Mouse (Mus musculus): Measurements from ENCODE around the gene Fgfr3.

The Fgfr3 gene

DNA sequence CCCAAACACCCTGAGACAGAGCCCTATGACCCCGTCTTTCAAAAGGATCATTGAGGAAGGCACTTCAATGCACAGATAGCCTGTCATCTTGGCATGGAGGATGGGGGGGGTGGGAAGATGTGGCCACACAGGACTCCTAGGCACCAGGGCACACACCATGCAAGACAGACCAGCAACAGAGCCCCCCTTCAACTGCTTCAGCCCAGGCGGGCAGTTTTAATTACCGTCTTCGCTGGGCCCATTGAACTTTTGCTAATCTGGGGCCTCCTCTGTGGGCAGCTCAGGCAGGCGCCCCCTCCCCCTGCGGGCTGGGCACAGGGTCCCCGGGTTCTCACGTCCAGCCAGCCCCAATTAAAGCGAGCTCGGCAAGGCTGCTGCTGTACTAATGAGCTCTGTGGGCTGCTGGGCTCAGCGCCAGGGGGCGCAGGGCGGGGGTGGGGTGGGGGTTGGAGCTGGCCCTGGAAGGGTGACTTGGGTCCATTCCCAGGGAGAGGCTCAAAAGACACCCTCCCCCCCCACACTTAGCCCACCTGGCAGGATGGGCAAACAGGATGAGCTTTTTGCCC, 23.4 kb upstream of the Fgfr3 start:
- no peak for DNase-seq (ENCODE audit: low read depth, low spot score)

DNA sequence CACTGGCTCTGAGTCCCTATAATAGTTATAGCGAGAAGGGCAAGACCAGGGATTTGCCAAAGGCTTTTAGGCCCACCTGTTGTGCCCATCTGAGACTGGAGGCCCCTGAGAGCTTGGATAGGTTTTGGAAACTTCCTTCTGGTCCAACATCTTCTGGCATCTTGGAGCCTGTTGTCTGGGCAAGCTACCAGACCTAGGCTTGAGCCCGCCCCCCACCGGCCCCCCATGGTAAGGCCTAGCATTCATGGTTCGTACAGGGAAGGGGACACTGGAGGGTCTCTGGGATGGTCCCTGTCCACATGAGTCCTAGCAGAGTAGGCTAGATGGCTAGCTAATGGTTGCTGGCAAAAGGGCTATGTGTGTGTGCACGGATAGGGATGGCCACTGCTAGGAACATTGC, 22.8 kb upstream of the Fgfr3 start:
- no peak for DNase-seq (ENCODE audit: low read depth, low spot score)

DNA sequence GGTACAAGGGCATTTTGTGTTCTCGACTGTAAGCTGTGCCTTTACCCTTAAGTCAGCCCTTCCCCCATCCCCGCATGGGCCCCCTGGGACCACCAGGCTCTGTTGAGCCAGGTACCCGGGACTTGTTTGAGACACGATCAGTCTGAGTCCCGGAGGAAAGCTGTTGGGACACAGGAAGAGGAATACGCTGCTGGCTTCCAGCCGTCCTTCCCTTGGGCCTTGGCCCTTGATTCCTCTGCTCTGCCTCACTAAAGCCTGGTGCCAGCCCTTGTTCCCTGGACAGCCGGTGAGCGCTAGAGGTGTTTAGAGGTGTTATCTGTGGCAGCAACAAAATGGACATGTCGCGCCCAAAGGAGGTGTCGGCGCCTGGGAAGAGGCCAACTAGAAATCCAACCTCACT, 21.5 kb upstream of the Fgfr3 start:
- DNase-seq (ENCODE audit: low read depth, low spot score) = no peak

DNA sequence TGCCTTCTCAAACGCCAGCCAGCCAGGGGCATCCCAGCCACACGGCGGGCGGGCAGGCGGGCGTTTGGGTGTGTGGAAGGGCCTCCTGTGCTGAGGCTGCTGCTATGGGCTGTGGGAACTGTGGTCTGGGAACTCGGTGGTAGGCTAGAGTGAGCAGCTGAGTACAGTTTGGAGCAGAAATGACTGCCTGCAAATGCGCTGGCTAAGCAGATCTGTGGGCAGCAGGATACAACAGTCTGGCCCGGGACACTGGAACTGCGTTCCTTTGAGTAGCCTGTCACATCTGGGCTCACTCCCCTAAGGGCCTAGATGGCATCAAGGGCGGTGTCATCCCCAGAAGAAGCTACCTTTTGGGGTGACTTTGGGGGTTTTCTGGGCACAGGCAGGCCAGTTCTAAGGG, 19.6 kb upstream of the Fgfr3 start:
- DNase-seq (ENCODE audit: low read depth, low spot score) = no peak

DNA sequence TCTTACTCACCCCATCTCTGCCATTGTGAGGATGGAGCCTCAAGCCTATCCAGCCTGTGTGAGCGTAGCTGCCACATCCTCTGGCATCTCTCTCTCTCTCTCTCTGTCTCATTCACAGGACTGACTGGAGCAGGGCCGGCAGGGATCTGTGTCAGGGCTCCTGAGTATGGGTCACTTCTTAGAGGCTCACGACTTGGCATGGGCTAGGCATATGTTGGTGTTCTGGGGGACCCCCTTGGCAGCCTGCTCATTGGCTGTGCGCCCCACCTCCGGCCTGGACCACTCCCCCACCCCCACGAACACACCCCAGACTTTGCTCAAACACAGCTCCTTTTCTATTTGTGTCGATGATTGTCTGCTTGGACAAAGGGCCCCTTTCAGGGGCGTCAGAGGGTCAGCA, 17.5 kb upstream of the Fgfr3 start:
- no peak for DNase-seq (ENCODE audit: low read depth, low spot score)

DNA sequence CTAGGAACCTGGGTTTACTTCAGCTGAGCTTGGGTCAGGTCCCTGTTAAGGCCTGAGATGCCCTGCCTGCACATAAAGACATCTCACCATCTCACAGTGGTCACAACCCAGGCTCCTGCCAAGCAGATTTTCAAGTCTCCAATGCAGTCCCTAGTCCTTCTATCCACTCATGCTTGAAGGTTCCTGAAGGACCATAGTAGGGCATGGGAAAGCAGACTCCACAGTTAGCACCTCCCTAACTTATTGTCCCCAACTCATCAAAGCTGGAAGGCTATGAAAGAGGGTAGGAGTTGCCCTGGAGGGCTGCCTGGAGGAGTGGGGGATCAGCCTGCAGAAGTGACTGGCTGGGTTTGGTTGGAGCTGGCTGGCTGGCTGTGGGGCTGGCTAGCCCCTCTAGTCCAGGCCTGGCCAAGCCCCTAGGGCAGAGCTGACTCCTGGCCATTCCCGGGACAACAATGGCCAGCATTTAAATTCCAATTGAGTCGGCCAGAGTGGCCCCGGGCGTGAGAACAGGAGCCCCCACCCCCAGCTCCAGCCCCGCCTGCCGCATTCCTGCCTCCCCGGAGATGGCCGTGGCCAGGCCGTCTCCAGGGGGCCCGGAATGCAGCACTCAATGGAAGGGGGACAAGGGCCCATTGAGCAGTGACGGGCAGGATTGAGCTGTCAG, 16.4 kb upstream of the Fgfr3 start:
- no peak for DNase-seq (ENCODE audit: low read depth, low spot score)

DNA sequence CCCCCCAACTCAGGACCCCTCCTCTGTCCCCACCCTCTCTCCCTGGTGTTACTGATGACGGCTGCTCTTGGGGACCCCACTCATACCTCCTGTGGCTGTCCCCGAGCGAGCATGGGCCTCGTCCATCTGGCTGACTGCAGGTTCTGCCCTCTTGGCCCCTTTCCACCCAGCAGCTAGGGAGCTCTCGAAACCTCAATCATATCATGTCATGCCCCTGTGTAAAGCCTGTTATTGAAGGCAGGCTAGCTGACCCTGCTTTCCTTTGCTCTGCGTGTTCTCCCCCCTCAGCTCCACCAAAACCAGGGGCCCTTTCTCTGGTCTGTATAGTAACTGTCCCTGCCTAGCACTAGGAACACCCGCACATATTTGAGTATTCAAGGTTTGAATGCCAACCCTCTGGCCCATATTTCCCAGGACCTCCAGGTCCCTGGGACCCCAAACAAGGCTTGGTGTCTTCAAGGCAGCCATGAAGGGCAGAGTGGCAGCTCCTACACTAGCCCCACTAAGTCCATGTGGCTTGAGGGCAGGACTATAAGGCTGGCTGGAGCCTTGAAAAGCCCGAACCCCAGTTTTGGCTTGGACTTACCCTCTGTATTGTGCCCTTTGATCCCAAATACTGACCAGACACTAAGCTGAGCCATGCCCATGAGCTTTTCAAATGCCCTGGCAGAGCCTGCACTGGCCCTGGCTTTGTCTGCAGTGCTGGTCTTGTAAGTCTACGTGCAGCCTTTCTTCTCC, 15.7 kb upstream of the Fgfr3 start:
- no peak for DNase-seq (ENCODE audit: low read depth, low spot score)

DNA sequence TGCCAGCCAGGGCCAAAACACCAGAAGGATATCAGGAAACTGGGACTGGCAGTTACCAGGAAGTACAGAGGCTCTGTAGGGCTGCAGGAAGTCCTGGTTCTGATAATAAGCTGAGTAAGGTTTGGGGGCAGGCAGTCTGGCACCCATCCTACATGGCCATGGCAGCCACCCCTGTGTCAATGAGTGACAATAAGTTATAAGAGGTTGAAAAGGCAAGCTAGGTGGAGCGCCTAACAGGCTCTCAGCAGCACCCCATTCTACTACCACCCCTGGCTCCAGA, 15.2 kb upstream of the Fgfr3 start:
- DNase-seq (ENCODE audit: low read depth, low spot score) = no peak

DNA sequence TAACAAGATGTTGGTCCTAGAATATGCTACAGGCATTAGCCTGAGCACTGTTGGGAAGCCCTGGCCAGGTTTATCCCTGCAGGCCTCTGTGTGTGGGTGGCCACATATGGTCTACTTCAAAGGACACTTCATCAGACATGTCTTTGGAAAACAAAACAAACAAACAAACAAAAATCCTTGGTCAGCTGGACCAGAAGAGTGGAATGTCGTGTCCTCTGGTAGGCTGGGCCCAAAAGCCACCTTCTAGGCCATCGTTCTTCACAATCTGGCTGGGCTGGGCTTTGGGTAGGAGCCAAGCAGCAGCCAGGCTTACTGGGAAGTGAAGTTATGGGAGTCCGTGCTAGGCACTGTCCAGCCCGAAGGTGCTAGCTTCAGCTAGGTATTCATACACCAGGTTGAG, 14.3 kb upstream of the Fgfr3 start:
- DNase-seq (ENCODE audit: low read depth, low spot score) = no peak

DNA sequence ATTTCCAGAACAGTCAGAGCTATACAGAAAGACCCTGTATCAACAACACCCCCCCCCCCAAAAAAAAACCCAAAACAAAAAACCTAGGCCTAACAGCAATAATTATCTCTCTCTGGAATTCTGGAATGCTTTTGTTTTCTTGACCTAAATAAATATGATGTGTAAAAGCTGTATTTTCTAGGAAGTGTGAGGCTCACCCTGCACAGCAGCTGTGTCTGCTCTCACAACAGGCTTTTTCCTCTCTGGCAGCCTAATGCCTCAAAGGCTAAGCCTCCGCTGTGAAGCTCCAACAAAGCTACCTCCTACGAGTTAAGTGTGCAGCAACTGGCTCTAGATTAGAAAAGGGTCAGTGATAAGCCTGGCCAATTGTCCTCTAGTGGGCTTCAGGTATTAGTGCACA, 12.4 kb upstream of the Fgfr3 start:
- no peak for DNase-seq (ENCODE audit: low read depth, low spot score)

DNA sequence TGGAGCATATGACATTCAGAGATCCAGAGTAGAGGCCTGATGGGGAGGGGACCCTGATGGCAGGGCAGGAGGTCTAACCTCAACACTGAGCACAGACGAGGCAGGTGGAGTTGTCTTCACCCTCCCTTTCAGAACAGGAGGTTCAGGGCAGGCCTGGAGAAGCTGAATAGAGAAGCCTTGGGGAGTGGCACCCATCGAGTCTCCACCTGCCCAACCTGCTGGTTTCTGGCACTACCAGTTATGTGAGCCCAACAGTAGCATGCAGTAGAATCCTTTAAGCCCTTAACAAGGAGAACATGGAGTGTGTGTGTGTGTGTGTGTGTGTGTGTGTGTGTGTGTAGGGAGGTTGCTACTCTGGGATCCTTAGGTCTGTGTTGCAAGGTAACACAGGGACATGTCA, 8.9 kb upstream of the Fgfr3 start:
- DNase-seq (ENCODE audit: low read depth, low spot score) = no peak

DNA sequence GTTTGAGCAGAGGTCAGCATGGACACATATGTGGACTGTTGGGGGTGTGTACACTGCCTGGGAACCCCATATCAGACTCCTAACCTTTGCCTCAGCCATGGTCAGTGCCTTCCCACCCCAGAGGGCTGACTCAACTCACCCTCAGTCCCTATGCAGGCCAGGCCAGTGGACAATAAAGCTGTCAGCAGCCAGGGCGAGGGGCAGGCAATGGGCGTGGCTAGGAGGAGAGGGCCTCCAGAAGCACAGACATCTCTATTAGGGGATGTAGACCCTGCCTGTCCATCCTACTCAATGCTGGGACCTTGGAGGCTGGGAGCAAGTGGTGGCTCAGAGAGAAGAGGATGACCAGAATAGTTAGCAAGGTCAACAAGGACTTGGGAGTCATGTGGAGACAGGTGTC, 6.3 kb upstream of the Fgfr3 start:
- DNase-seq (ENCODE audit: low read depth, low spot score) = no peak

DNA sequence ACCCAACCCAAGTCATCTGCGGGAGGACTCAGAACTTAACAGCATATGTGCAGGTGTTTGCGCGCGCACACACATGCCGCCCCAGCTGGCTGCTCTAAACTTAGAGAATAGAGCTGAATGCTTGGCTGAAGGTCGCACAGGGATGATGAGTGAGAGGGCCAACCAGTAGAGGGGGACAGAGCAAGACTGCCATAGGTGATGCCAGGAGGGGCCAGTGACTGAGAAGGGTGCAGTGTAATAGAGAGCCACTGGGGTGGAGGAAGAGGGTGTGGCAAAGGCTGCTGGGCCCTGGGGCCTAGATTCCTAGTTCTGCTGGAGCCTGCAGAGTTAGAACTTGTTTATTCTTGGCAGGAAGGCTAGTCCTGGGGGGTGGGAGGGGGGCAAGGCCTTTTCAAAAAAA, 5.0 kb upstream of the Fgfr3 start:
- DNase-seq (ENCODE audit: low read depth, low spot score) = no peak

DNA sequence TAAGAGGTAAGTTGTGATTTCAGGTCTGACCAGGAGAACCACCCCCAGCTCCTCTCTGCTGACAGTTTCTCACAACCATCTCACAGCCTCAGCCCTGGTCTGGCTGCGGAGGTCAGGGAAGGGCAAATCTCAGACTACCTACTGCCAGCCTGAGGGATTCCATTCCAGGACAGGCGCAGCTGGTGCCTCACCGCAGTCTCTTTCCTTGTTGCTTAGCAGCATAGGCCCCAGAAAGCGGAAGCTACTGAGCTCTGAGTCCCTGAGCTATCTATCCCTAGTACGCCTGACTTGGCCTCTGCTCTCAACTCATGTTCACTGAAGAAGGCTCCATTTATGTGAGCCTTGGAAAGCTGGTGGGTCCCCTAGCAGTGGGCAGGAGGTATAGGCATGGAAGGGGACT, 3.0 kb upstream of the Fgfr3 start:
- DNase-seq (ENCODE audit: low read depth, low spot score) = no peak

DNA sequence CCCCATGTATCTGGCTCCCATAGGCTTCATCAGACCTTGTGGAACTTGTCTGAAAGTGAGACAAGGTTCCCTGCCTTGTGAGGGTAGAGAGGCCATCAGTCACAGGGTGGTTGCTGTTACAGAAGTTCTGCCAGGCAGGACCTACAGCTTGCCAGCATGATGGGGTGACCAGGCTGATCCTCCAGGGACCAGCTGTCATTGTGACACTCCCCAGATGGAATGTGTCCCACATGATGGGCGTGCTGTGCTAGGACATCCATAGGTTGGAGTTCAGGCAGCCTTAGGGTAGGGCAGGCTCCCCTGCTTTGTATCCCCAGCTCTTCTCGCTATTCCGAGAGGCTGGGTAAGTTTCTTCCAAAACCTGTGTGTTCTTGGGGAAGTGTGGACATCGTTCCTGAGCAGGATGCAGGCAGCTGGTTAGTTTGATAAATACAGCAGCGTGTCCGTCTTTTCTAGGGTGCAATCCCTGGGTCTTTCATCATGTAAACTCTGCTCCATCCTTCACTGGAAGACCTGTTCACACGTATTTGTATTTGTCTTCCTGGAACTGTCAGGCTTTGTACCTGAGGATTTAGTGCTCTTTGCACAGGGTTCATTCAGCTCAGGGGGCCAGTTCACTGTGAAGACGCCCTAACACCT, 503 bp upstream of the Fgfr3 start:
- no peak for DNase-seq (ENCODE audit: low read depth, low spot score)

DNA sequence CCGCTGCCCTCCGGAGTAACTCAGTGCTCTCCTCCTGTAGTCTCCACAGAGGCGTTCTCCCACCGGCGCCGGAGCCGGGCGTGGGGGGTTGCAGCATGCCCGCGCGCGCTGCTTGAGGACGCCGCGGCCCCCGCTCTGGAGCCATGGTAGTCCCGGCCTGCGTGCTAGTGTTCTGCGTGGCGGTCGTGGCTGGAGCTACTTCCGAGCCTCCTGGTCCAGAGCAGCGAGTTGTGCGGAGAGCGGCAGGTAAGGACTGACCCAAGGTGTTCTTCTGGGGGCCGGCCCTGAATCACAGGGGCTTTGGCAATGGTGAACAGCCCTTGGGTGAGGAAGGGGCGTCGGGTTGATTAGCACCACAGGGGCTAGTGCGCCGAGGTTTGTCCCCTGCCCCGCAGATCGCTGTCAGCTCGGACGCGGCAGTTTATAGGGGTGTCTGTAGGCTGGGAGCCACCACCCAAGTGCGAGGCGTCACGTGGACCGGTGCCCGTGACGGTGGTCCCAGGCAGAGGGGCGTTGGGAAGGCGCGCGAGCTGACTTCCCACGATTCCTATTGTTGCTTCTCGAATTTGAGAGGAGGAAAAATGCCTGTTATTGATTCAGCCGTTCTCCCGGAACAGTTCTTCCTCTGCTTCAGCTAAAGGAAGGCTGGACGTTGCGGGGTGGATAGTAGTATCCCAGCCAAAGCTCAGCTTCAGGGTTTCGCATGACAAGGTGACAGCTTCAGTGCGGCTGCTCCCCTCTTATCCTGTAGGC, 968 bp downstream of the Fgfr3 start:
- no peak for DNase-seq (ENCODE audit: low read depth, low spot score)

DNA sequence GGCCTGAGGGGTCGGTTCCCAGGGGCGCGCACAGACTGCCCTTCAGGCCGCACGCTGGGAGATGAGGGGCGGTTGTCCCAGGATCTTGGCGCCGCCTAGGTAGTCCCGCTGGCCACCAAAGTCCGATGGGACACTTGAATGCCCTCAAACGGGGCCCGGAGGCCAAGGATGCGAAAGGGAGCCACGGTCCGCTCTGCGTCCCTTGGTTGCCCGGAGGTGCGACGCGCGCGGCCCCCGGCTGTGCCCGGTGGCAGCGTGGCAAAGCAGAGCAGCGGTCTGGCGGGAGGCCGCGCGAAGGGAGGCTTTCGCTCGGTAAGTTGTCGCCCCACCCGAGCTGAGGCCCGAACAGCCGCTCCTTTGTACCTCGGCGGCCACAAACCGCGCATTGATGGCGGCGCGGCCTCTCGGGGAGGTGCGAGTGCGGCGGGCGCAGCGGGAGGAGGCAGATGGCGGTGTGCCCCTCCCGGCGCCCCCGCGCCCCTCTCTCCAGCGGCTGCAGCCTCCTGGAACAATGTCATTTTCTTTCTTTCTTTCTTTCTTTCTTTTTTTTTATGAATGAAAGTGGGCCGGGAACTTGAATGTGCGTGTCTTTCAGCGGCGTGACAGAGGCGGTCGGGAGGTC, 1.7 kb downstream of the Fgfr3 start:
- no peak for DNase-seq (ENCODE audit: low read depth, low spot score)

DNA sequence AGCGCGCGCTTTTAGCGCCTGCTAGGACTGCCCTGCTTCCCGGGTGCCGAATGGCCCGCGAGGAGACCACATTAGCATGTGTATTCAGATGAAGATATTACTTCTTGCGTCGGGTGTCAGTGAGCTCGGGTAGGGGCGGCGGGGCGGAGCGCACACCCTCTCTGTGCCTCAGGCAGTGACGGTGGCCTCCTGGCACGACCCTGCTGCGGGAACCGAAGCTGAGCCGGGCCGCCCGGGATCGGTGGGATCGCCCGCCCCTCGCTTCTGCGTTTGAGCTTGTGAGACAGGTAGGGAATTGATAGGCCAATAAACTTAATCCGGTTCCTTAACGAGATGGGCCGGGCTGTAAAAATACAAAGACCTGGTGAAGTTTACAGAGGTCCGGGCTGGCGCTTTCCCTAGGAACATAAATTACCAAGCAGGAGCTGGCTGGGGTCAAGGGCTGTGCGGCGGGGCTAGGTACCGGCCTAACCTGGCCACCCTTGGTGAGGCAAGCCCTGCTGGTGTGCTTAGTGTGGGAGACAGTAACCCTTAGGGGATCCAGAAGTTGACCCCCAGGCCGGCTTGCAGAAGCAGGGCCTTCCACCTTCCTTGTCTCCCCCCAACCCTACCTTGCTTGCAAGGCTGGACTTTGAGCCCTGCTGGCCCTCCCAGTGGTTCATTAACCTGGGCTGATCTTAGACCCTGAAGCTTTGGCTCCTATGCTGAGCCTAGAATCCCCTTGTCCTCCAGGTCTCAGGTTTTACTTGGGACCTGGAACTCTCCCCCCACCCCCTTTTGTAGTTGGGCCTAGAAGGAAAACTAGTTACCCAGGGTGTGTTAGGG, 2.4 kb downstream of the Fgfr3 start:
- DNase-seq (ENCODE audit: low read depth, low spot score) = no peak

DNA sequence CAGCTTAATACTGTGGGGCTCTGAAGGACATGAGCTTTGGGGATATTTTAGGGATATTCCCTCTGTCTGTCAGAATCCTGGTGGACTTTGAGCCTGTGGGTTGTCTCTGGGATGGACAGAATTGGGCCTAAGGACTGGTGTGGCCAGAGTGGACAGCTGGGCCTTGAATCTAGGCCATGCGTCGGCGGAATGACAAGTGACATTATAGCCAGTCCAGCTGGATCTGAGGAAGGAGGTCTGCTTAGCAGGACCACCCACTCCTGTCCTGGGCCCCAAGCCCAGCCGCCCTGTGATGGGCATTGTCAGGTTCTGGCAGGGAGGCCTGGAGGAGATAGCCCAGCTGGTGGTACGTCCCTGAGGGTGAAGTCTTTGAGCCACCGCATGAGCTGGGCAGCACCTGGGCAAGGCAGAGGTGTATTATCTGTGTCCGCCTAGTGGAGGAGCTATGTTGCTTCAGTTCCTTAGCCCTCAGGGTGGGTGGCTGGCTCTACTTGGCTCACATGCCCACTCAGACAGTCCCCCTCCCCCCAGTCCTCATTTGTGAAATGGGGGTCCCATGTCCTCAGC, 4.7 kb downstream of the Fgfr3 start:
- no peak for DNase-seq (ENCODE audit: low read depth, low spot score)

DNA sequence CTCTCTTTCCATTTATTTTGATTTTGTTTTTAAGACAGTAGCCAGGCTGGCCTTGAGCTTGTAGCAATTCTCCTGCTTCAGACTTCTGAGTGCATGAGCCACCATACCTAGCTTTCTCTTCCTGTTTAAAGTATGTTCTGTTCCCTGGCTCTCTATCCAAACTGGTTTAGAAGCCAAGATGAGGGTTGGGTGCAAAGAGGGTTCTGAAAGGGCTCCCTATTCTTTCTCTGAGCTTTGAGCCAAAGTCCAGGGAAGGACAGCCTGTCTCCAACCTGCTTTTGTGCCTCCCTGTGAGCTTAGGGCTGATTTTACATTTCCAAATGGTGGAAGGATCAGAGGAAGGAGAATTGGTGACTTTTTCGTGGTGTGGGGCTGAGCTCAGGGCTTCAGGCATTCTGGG, 5.4 kb downstream of the Fgfr3 start:
- no peak for DNase-seq (ENCODE audit: low read depth, low spot score)

DNA sequence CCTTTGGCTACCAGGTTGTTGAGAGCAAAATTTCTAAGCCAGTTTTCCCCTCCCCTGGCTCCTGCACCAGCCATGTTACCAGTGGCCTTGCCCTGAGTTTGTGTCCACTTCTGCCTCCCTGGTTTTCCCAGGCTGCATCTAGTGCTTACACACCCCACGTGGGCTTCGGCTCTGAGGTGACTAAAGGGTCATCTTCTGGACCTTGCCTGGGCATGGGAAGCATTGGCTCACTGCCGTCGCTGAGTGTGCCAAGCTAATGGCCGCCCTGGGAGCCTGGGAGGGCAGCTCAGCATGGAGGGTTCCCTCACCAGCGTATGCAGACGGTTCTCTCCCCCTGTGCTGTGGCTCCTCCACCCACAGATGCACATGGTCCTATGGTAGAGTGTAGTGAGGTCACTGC, 7.4 kb downstream of the Fgfr3 start:
- no peak for DNase-seq (ENCODE audit: low read depth, low spot score)
